Mouse (Mus musculus) small intestine, adult 2 months (tissue): Measurements from ENCODE around the gene Vcam1.

Source experiments
- CTCF ChIP-seq: fragments of 200-500 bp; IDR thresholded peaks from 2 replicates; pipeline ENCODE4 v1.5.1; 2012; ENCODE audit warnings: low read depth, mild to moderate bottlenecking, control low read depth, inconsistent platforms, low read length, moderate library complexity, mixed read lengths; ENCODE audit not compliant: insufficient replicate concordance, insufficient read length; ENCODE audit errors: extremely low read depth
- POLR2A ChIP-seq: fragments of 200-500 bp; IDR thresholded peaks from 2 replicates; pipeline ENCODE4 v1.6.1; 2012; ENCODE audit warnings: low read depth, mild to moderate bottlenecking, control low read depth, inconsistent platforms, low read length, moderate library complexity

GRCm38 (mm10) chr3:116080166-116080788, 49.2 kb downstream of the Vcam1 start:
- TF ChIP-seq CTCF = no peak
- TF ChIP-seq POLR2A = no peak
